Mouse (Mus musculus): ENCODE results near the gene Grhl1. TPM values are rescaled to one million over a fixed set of nuclear protein-coding genes. Genes with fewer than 3 reads are reported as not detected.
"Not testable (repeated sequence)": the region's sequence is repeated elsewhere in the genome, so short reads cannot be mapped to it uniquely, and the experiment has no call there.

Grhl1 gene
- polyA plus RNA-seq (2015; fragmentation: Nextera tagmentation; extraction: Ambion mirVana) = 1.6 and 2.0 TPM in 2 replicates

GRCm38 (mm10) chr12:24571523-24572392, at the start of gene Grhl1:
TSS of gene Grhl1 (plus strand) at chr12:24572283.
- Histone ChIP-seq H3K9ac (ENCODE audit: low read length) (peak within 1 kb of the TSS; percentile 75), H3K9me3 (replicated peaks; ENCODE audit: control insufficient read depth, low read length) (no peaks in the 10 kb centered on the region), H3K27me3 (ENCODE audit: control insufficient read depth, insufficient read depth, low read length) (peaks cover 4% of the 10 kb centered on the region; the same call in 1 of the 2 replicates), H3K4me1 (ENCODE audit: control insufficient read depth, insufficient read depth, low read length) (peaks cover 15% of the 10 kb centered on the region), H3K36me3 (ENCODE audit: control insufficient read depth, insufficient read depth) (no peaks in the 10 kb centered on the region), H3K4me2 (ENCODE audit: low read depth, low read length) (peak within 1 kb of the TSS; percentile 74), H3K4me3 (ENCODE audit: low read length) (peak within 1 kb of the TSS; percentile 70), H3K27ac (ENCODE audit: low read length) (peak within 1 kb of the TSS; percentile 45)
- WGBS = 3% methylated on average over 61 of the region's 64 CpGs
- ATAC-seq (replicated peaks; ENCODE audit: extremely low read depth, insufficient read depth, low FRiP score) = peak; percentile 100

- not testable (repeated sequence) for H3K4me1 ChIP-seq (ENCODE audit: control insufficient read depth, insufficient read depth, low read length); H3K4me2 ChIP-seq (ENCODE audit: low read depth, low read length); ATAC-seq (replicated peaks; ENCODE audit: extremely low read depth, insufficient read depth, low FRiP score); H3K9me3 ChIP-seq (replicated peaks; ENCODE audit: control insufficient read depth, low read length); H3K27me3 ChIP-seq (ENCODE audit: control insufficient read depth, insufficient read depth, low read length); H3K9ac ChIP-seq (ENCODE audit: low read length); H3K36me3 ChIP-seq (ENCODE audit: control insufficient read depth, insufficient read depth); H3K4me3 ChIP-seq (ENCODE audit: low read length); H3K27ac ChIP-seq (ENCODE audit: low read length)
- WGBS = 60% methylated on average over 7 of the region's 7 CpGs
Observed at GRCm38 (mm10) chr12:24525065-24525464, 47.0 kb upstream of the Grhl1 start.

DNA sequence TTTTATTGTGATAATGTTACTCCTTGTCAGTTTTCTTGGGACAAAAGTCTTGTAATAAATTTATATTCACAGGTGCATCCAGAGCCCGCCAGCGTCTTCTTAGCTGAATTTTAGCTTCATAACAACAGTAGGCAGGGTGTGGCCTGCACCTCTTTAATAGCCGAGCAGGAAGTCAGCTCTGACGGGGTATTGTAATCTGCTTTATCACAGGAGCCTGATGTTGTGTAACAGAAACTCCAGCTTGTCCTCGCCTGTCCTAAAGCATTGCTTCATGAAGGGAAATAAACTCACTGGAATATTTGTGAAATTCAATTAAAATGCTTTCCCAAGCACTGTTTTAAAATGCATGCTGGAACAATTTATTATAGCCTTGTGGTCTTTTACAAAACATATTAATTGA, 35.7 kb upstream of the Grhl1 start:
- no peaks in the 10 kb centered on the region for H3K27me3 ChIP-seq (ENCODE audit: control insufficient read depth, insufficient read depth, low read length)
- no peak overlapping the region for H3K4me2 ChIP-seq (ENCODE audit: low read depth, low read length)
- H3K27ac ChIP-seq (ENCODE audit: low read length) = no peak overlapping the region
- no peak overlapping the region for H3K4me3 ChIP-seq (ENCODE audit: low read length)
- H3K9me3 ChIP-seq (replicated peaks; ENCODE audit: control insufficient read depth, low read length) = 0 out of 2 replicates have a peak, but pooled peaks cover 2% of the 10 kb centered on the region
- H3K9ac ChIP-seq (ENCODE audit: low read length) = no peak overlapping the region
- no peaks in the 10 kb centered on the region for H3K4me1 ChIP-seq (ENCODE audit: control insufficient read depth, insufficient read depth, low read length)
- H3K36me3 ChIP-seq (ENCODE audit: control insufficient read depth, insufficient read depth) = peaks cover 11% of the 10 kb centered on the region; the same call in 1 of the 2 replicates
- ATAC-seq (replicated peaks; ENCODE audit: extremely low read depth, insufficient read depth, low FRiP score) = no peak
- 62% methylated on average over 5 of the region's 5 CpGs for WGBS

- no peak for ATAC-seq (replicated peaks; ENCODE audit: extremely low read depth, insufficient read depth, low FRiP score)
- Histone ChIP-seq H3K4me3 (ENCODE audit: low read length) (no peak overlapping the region), H3K36me3 (ENCODE audit: control insufficient read depth, insufficient read depth) (peaks cover 8% of the 10 kb centered on the region; the same call in 1 of the 2 replicates), H3K27ac (ENCODE audit: low read length) (no peak overlapping the region), H3K4me2 (ENCODE audit: low read depth, low read length) (no peak overlapping the region), H3K27me3 (ENCODE audit: control insufficient read depth, insufficient read depth, low read length) (no peaks in the 10 kb centered on the region), H3K9ac (ENCODE audit: low read length) (no peak overlapping the region), H3K9me3 (replicated peaks; ENCODE audit: control insufficient read depth, low read length) (0 out of 2 replicates have a peak, but pooled peaks cover 2% of the 10 kb centered on the region), H3K4me1 (ENCODE audit: control insufficient read depth, insufficient read depth, low read length) (no peaks in the 10 kb centered on the region)
- 71% methylated on average over 2 of the region's 2 CpGs for WGBS
Observed at GRCm38 (mm10) chr12:24537201-24537600, 34.9 kb upstream of the Grhl1 start.

DNA sequence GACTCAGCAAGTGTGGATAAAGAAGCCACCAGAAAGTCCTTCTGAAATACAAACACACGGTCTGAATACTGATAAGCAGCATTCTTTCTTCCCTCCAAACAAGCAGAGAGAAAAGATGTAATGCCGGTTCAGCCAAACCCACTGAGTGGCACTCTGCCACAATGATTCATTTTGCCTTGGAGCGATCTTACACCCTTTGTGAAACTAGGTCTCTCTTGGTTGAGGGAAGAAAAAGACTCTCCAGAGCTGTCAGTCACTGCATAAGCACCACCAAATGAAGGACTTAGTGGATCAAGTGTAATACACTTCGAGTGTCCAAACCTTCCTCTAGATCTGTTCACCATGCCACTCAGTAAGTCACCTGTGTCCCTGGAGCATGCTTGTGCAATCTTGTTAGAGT, 34.1 kb upstream of the Grhl1 start:
- Histone ChIP-seq H3K4me3 (ENCODE audit: low read length) (no peak overlapping the region), H3K4me2 (ENCODE audit: low read depth, low read length) (no peak overlapping the region), H3K27me3 (ENCODE audit: control insufficient read depth, insufficient read depth, low read length) (no peaks in the 10 kb centered on the region), H3K36me3 (ENCODE audit: control insufficient read depth, insufficient read depth) (peaks cover 6% of the 10 kb centered on the region; the same call in 1 of the 2 replicates), H3K4me1 (ENCODE audit: control insufficient read depth, insufficient read depth, low read length) (no peaks in the 10 kb centered on the region), H3K9ac (ENCODE audit: low read length) (no peak overlapping the region), H3K9me3 (replicated peaks; ENCODE audit: control insufficient read depth, low read length) (no peaks in the 10 kb centered on the region), H3K27ac (ENCODE audit: low read length) (no peak overlapping the region)
- ATAC-seq (replicated peaks; ENCODE audit: extremely low read depth, insufficient read depth, low FRiP score) = no peak
- 50% methylated on average over 4 of the region's 4 CpGs for WGBS

DNA sequence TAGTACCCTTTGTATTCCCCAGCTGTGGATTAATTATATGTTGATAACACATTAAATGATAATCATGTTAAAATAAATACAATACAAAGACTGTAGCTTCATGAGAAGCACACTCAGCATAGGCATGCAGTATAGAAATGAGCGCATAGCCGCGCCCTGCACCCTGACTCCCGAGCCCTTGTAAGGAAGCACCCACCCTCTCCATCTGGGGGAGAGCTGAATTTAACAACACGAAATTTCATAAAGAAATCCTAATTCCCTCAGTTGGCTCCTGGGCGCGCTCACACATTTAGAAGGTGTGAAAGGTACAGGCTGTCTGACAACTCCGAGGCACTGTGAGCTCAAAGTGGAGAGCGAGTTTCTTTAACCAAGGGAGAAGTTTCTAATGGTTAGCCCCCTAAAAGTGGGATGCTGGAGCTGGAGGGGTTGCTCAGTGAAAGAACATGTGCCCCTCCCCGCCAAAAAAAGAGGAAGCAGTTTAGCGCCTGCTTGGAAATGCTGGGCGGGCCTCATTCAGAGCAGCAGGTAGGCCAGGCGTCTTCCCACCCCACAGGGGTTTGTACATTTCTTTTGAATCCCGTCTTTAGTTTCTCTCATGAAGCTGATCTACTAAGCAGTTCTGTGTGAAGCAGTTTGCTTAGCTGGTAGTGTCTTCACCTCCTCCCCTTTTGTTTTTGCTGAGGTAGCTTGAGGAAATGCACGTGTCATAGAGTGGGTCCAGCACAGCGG, 30.5 kb upstream of the Grhl1 start:
- 85% methylated on average over 16 of the region's 16 CpGs for WGBS

GRCm38 (mm10) chr12:24547686-24548085, 24.4 kb upstream of the Grhl1 start:
- ATAC-seq (replicated peaks; ENCODE audit: extremely low read depth, insufficient read depth, low FRiP score) = no peak
- H3K27me3 ChIP-seq (ENCODE audit: control insufficient read depth, insufficient read depth, low read length) = no peaks in the 10 kb centered on the region
- H3K4me2 ChIP-seq (ENCODE audit: low read depth, low read length) = no peak overlapping the region
- H3K36me3 ChIP-seq (ENCODE audit: control insufficient read depth, insufficient read depth) = peaks cover 17% of the 10 kb centered on the region
- no peak overlapping the region for H3K27ac ChIP-seq (ENCODE audit: low read length)
- no peak overlapping the region for H3K9ac ChIP-seq (ENCODE audit: low read length)
- 83% methylated on average over 8 of the region's 8 CpGs for WGBS
- peaks cover 7% of the 10 kb centered on the region for H3K4me1 ChIP-seq (ENCODE audit: control insufficient read depth, insufficient read depth, low read length)
- no peak overlapping the region for H3K4me3 ChIP-seq (ENCODE audit: low read length)
- H3K9me3 ChIP-seq (replicated peaks; ENCODE audit: control insufficient read depth, low read length) = no peaks in the 10 kb centered on the region

More for the DNA sequence above, 30.5 kb upstream of the Grhl1 start:
- H3K36me3 ChIP-seq (ENCODE audit: control insufficient read depth, insufficient read depth) = peaks cover 10% of the 10 kb centered on the region; the same call in 1 of the 2 replicates
- no peak overlapping the region for H3K27ac ChIP-seq (ENCODE audit: low read length)
- no peaks in the 10 kb centered on the region for H3K27me3 ChIP-seq (ENCODE audit: control insufficient read depth, insufficient read depth, low read length)
- H3K9ac ChIP-seq (ENCODE audit: low read length) = no peak overlapping the region
- H3K4me1 ChIP-seq (ENCODE audit: control insufficient read depth, insufficient read depth, low read length) = no peaks in the 10 kb centered on the region
- H3K9me3 ChIP-seq (replicated peaks; ENCODE audit: control insufficient read depth, low read length) = no peaks in the 10 kb centered on the region
- no peak for ATAC-seq (replicated peaks; ENCODE audit: extremely low read depth, insufficient read depth, low FRiP score)
- no peak overlapping the region for H3K4me2 ChIP-seq (ENCODE audit: low read depth, low read length)
- H3K4me3 ChIP-seq (ENCODE audit: low read length) = no peak overlapping the region

DNA sequence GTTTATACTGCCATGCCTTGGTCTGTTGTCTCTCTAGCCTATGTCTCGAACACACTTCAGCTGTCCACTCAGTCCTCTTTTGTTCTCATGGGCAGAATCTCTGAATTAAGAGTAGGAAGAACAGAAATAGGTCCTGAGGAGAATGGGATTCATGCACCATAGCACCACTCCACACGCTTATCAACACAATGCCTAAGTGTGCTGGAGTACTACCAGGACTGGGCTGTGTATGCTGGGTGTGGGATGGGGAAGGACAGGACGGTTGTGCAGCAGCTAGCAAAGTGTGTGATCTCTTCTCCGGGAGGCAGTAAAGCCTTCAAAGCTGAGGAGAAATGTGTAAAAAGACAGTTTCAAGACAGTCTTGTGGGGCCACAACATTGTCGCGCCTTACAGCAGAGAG, 23.2 kb upstream of the Grhl1 start:
- Histone ChIP-seq H3K9ac (ENCODE audit: low read length) (no peak overlapping the region), H3K4me2 (ENCODE audit: low read depth, low read length) (no peak overlapping the region), H3K27me3 (ENCODE audit: control insufficient read depth, insufficient read depth, low read length) (no peaks in the 10 kb centered on the region), H3K9me3 (replicated peaks; ENCODE audit: control insufficient read depth, low read length) (no peaks in the 10 kb centered on the region), H3K27ac (ENCODE audit: low read length) (no peak overlapping the region), H3K4me1 (ENCODE audit: control insufficient read depth, insufficient read depth, low read length) (peaks cover 11% of the 10 kb centered on the region), H3K4me3 (ENCODE audit: low read length) (no peak overlapping the region), H3K36me3 (ENCODE audit: control insufficient read depth, insufficient read depth) (peaks cover 17% of the 10 kb centered on the region)
- ATAC-seq (replicated peaks; ENCODE audit: extremely low read depth, insufficient read depth, low FRiP score) = peak; percentile 71
- WGBS = 61% methylated on average over 6 of the region's 6 CpGs

GRCm38 (mm10) chr12:24552531-24552930, 19.6 kb upstream of the Grhl1 start:
- H3K27me3 ChIP-seq (ENCODE audit: control insufficient read depth, insufficient read depth, low read length) = no peaks in the 10 kb centered on the region
- H3K27ac ChIP-seq (ENCODE audit: low read length) = peak overlapping the region; percentile 53
- H3K4me2 ChIP-seq (ENCODE audit: low read depth, low read length) = no peak overlapping the region
- no peak overlapping the region for H3K4me3 ChIP-seq (ENCODE audit: low read length)
- H3K4me1 ChIP-seq (ENCODE audit: control insufficient read depth, insufficient read depth, low read length) = peaks cover 11% of the 10 kb centered on the region
- H3K36me3 ChIP-seq (ENCODE audit: control insufficient read depth, insufficient read depth) = peaks cover 15% of the 10 kb centered on the region
- H3K9ac ChIP-seq (ENCODE audit: low read length) = no peak overlapping the region
- no peaks in the 10 kb centered on the region for H3K9me3 ChIP-seq (replicated peaks; ENCODE audit: control insufficient read depth, low read length)
- no peak for ATAC-seq (replicated peaks; ENCODE audit: extremely low read depth, insufficient read depth, low FRiP score)
- WGBS = 44% methylated on average over 2 of the region's 2 CpGs
